Mouse (Mus musculus) regulatory T cell (primary cell): ENCODE results near the gene Vsnl1.

Experiments used
- in situ Hi-C: fragments of 300-600 bp; cut with MboI, MseI; formaldehyde crosslinking; loops from one replicate; pipeline ENCODE4 v1.15.1; 2025; ENCODE audit warnings: high pct_unique_total_duplicates

Vsnl1 gene

DNA sequence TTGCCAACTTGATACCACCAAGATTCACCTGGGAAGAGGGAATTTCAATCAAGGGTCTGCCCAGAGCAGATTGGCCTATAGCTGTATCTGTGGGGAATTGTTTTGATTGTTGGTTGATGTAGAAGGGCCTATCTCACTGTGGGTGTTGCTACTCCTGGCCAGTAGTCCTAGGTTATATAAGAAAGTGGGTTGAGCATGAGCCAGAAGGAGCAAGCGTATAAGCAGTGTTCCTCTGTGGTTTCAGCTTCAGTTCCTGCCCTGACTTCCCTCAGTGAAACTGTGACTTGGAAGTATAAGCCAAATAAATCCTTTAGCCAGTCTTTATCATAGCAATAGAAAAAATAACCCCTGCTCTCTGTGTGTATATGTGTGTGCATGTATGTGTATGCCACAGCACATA lies 51.7 kb downstream of the Vsnl1 start:
- in situ Hi-C loops, result no loop called here

DNA sequence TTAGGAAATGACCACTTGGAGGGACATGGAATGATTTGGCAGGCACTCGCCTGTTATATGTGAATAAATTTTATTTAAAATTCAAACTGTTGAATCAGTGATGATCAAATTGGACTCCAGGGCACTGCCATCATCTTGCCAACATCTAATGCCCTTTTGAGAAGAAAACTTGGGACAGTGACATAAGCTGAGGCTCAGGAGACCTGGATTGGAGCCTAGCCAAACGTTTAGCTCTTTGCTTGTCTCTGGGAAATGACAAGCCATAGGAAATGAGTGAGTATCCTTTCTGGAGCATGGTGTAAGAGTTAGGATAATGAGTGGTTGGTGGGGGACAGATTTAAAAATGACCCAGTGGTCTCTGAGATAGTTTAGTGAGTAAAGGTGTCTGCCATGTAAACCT lies 57.0 kb downstream of the Vsnl1 start:
- in situ Hi-C loops, result no loop called here

DNA sequence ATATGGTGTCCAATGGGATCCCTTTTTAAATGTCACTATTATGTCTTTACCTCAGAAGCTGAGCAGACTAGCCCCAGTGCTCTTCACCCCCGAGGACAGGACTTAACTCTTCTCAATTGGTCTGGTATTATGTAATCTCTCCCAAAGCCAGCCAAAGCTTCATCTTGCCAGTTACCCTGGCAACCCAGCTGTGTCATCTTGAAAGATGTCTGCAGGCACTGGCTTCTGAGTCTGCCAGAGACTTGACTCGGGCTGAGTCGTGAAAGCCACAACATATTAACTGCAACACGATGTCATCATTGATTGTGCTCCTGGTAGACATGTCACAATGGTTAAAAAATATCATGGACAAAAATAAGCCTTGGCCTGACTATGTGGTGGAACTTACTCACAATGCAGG lies 66.4 kb downstream of the Vsnl1 start:
- in situ Hi-C loops, result no loop called here

DNA sequence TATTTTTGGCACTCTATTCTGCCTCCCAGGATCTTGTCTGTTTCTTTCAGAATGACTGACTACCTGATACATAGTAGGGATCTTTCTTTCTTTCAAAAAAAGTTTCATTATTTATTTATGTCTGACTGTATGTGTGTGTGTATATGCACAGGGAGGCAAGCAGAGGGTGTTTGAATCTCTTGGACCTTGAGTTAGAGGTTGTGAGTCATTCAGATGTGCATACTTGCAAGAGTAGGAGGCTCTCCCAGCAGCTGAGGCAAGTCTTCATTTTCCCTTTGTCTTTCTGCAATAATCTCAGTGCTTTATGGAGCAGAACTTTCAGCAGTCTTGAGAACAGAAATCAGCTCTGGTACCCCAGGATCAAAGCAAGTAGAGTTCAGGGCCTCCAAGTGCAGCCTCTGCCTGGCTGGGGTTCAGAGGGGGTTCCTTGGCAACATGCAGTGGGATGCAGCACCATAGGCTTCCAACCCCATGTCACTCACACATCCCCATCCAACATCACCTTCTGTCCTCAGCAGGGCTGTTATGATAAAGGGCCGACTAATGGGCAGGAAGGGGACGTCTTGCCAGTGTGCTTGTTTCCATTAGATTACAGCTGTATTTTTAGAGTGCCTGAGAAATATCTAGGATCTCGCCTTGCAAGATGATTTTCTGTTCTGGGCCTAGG lies 69.2 kb downstream of the Vsnl1 start:
- in situ Hi-C loops, result loop anchor here (10.0 kb wide), 1 partner anchor 1728 kb away; no protein-coding TSS in a partner anchor

DNA sequence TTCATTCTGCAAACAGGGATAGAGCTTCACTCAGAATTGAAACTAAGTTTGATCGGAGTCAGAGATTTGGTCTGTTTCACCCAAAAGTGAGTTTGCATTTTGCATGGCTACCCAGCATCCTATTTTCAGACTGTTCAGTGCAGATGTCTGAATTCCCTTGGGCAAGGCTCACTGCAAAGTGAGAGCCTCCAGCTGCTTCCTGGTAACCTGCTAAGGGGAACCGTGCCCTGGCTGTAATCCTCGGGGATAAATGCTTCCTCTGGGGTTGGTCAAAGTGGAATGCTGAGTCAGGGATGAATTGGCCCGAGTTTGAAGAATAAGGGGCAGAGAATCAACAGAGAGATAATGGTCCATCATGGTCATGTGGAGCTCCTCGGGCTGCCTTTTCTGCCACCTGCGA lies 71.5 kb downstream of the Vsnl1 start:
- in situ Hi-C loops, result loop anchor here (10.0 kb wide), 1 partner anchor 1730 kb away; no protein-coding TSS in a partner anchor

DNA sequence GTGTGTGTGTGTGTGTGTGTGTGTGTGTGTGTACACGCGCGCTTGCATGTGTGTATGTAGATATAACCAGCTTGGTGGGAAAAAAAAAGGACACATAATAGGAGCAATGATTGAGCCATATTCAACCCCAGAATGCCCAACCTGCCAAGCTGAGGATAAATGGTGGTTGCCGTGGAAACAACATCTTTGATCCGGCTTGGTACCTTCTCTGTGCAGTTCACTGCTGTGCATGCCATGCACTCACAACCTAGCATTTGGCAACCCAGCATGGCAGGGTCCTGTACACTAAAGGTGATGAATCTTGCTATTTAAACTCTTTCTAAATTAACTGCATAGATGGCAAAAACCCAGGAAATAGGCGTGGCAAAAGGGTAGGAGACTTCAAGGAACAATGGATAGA lies 74.0 kb downstream of the Vsnl1 start:
- in situ Hi-C loops, result loop anchor here (10.0 kb wide), 1 partner anchor 1732 kb away; no protein-coding TSS in a partner anchor

DNA sequence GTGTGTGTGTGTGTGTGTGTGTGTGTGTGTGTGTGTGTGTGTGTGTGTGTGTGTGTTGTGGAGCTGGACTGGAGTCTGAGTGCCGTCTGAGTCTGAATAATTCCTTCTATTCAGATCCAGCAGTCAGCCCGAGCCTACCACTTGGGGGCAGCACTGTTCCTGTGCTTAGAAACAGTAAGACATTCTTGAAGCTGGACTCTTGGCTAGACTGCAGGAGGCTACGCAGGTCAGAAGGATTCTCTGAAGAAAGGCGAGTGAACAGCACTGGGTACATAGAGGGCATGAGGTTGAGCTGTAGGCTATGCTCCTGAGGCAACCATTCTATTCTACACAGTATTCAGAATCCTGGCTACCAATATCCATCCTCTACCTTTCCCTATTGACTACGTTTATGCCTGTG lies 85.5 kb downstream of the Vsnl1 start:
- in situ Hi-C loops, result loop anchor here (10.0 kb wide), 1 partner anchor 974 kb away; no protein-coding TSS in a partner anchor

DNA sequence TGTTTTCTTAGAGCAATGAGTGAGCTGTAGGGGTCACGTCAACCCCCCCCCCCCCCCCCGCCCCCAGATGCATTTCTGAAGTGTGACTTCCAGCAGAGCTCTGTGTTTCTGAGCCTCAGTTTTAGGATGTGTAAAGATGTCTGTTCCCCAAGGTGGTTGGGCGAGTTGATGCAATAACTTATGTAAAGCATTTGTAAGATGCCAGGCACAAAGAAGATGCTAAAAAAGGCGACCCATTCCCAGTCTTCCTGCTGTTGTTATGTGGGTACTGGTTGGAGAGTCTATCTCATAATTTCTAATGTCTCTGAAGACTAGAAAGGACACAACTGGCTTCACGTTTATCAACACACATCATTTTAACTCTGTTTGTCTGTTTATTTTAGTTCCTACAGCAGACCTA lies 86.5 kb downstream of the Vsnl1 start:
- in situ Hi-C loops, result loop anchor here (10.0 kb wide), 2 partner anchors 795 to 975 kb away; no protein-coding TSS in a partner anchor

DNA sequence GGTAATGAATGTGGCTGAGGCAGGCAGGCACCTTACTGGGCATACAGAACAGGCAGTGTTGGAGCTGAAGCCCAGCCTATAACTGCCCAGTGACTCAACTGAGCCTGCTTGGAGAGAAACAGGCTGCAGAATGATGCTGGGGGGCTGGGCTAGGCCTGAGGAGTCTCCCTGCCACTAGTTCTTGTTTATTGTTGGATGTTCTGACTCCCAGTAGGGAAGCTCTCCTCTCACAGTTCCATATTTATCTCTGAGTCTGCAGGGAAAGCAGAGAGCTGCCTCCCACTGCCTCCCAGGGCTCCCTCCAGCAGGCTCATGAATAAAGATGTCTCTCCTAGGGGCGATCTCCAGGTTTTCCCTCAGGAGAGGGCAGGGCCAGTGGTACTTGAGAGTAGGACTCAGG lies 88.0 kb downstream of the Vsnl1 start:
- in situ Hi-C loops, result loop anchor here (10.0 kb wide), 1 partner anchor 796 kb away; no protein-coding TSS in a partner anchor

DNA sequence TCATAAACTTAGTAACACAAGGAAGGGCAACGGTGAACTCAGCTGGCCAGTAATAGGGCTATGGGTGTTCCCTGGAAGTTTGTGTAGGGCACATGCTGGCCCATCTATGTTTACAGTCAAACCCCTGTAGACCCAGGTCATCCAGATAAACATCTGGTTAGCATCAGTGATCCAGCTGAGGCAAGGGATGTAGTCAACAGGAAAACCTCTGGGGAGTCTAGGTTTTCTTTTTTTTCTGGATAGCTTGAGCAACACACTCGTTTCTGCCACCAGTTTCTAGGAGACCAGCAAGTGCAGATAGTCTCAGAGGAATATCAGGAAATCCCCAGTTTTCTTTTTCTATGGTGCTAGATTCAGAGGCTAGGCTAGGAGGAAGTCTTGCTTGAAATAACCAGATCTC lies 90.5 kb downstream of the Vsnl1 start:
- in situ Hi-C loops, result loop anchor here (10.0 kb wide), 1 partner anchor 799 kb away; no protein-coding TSS in a partner anchor

DNA sequence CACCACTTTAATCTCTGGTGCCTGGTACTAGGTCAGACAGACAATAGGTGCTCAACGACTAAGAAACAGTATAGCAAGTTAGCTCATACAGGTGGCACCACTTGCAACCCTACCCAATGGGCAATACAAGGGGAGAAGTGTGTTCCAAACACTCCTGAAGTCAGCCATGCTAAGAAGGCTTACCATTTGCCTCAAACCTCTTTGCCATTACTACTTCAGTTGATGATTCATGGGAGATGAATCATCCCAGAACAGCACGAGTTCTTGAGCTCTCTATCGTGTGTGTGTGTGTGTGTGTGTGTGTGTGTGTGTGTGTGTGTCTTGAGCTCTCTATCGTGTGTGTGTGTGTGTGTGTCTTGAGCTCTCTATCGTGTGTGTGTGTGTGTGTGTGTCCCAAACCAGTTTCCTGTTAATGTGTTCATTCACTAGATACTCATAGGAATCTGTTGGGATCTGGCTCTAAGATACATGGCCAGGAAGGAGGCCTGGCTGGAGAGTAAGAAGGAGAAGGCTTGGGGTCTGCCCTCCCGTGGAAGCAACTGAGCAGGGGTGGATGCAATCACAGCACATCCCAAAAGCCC lies 94.3 kb downstream of the Vsnl1 start:
- in situ Hi-C loops, result loop anchor here (10.0 kb wide), 1 partner anchor 803 kb away; no protein-coding TSS in a partner anchor

DNA sequence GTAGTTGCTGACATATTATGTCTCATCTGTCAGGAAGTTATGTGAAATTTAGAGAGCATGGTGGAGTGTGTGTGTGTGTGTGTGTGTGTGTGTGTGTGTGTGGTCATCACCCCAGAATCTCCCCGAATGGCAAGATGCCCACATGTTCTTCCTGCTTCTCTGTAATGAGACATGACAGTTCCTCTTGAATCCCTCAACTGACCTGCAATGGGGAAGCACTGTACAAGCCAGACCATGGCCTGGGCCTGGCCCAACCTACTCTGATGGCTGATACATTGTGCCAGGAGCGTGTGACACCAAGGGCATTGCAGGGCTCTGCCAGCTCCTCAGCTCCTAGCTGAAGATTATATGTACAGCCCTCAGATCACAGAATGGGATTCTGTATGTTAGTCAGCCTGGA lies 98.2 kb downstream of the Vsnl1 start:
- in situ Hi-C loops, result loop anchor here (10.0 kb wide), 1 partner anchor 1077 kb away; no protein-coding TSS in a partner anchor

DNA sequence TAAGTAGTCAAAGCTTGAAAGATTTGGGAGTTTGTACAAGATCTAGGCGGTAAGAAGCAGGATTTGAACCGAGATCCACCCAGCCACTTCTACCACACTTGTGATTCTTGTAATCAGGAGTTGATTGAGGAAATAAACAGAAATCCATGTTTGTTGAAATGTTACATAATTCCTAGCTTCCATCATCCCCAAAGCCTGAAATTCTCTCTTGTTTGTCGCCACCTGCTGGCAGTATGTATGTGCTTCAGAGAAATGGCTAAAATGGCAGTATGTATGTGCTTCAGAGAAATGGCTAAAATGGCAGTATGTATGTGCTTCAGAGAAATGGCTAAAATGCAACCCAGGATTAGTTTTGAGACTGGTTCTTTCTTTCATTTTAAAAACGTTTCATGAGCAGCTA lies 99.6 kb downstream of the Vsnl1 start:
- in situ Hi-C loops, result loop anchor here (10.0 kb wide), 1 partner anchor 1078 kb away; no protein-coding TSS in a partner anchor

DNA sequence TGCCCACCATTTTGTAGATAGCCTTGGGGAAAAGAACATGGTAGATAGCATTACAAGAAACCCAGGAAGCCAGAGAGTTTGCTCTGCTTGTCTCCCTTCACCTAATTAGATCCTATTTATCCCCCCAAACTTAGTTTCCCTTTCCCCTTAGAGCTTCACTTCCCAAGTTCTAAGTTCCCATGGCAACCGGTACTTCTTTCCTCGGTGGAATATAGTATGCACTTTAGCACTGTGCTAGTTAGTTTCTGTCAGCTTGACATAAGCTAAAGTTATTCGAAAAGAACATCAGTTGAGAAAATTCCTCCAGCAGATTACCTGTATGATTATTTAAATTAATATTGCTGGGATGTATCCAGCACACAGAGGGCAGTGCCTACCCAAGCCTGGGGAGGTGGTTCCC lies 109.9 kb downstream of the Vsnl1 start:
- in situ Hi-C loops, result no loop called here

DNA sequence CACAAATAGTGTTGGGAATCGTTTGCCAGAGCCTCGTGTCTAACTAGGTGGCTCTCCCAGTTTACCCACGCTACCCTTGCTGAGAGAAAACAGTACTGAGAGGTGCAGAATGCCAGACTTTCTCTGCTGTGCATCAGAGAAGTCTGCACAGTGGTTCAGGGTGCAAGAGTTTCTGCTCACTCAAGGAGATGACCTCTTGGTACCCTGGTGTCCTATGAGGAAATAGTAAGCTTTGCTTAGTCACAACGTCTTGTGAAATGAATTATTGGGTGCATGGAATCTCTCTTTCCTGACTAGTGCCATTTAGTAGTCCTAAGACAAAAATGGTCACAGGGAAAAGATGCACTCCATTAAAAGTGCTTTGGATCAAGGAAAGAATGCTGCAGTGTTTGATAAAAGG lies 111.9 kb downstream of the Vsnl1 start:
- in situ Hi-C loops, result no loop called here

DNA sequence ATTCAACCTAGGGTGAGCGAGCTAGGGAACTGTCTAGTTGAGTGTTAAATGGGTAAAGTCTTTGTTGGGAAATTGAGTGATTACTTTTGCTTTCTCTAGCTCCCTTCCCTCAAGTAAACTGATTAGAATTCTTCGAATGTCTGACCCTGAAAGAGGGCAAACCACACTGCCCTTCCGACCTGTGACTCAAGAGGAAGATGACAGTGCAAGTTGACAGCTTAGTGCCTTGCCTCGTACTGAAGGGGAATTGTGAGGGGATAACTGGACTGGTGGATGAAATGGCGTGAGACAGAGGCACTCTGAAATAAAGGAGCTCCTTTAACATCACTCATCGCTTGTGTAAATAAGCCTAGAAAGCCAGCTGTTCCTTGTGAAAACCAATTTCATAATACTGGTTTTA lies 118.7 kb downstream of the Vsnl1 start:
- in situ Hi-C loops, result no loop called here

DNA sequence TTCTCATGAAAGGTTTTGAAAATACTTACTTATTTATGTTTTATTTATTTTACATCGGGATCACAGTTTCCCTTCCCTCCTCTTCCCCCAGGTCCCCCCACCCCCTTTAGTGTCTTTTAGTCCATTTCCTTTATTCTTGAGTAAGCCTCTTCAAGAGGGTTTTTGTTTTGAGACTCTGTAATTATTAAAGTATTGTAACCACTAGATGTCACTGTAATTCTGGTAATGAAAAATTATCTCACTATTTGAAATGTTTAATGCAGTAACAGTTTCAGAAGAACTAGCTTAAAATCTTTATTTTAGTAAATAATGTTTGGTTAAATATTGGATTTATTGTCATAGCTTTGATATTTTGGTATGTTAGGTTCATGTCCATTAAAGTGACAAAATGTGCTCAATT lies 122.6 kb downstream of the Vsnl1 start:
- in situ Hi-C loops, result no loop called here

DNA sequence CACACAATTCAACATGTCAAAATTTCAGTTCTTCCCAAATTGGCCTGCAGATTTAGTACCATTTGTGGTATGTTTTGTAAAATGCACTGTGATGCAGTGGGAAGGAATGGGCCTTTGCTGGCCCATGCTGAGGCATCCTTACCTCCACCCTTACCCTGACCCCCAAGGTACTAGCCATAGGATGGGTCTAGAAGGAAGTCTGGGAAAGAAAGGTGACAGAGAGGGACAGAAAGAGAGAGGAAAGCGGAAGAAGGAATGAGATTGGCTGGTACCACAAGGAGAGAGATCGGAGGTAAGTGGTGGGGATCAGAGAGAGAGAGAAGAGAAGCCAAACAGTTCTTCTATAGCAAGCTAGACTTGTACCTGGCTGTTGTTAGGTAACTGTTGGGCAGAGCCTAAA lies 125.3 kb downstream of the Vsnl1 start:
- in situ Hi-C loops, result no loop called here

DNA sequence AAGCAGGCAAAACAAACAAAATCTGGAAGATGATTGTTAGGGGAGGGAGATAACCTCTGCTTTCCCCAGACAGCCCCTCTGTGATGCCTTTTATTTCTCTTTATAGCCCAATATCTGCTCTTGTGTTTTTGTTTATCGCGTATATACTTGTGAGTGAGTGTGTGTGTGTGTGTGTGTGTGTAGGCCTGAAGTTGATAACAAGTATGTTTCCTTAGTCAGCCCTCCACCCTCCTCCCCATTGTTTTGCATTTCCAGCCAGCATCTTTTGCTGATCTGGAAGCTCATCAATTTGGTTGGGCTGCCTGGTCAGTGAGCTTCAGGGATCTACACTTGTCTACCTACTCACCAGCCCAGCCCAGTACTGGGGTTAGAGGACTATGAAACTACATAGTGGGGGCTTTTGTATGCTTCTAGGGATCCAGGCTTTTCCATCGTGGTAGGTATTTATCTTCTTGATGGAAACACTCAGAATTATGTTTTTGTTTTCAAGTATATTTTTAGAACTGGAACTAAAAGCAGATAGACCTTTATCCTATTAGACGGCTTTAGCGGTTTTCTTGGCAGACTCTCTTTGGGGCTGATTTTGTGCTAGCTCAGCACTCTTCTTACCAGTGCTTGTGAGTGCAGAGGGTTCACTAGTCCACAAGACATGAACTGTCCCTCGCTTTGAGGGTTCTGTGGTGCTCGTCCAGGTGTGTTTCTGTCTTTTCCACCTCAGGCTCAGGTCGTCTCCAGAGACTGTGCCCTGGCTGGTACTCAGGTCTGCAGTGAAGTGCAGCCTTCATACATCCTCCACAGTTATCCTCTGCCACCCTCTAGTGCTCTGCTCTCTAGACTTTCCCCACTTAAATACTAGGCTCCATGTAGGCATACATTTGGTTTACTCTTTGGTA lies 129.4 kb downstream of the Vsnl1 start:
- in situ Hi-C loops, result no loop called here

DNA sequence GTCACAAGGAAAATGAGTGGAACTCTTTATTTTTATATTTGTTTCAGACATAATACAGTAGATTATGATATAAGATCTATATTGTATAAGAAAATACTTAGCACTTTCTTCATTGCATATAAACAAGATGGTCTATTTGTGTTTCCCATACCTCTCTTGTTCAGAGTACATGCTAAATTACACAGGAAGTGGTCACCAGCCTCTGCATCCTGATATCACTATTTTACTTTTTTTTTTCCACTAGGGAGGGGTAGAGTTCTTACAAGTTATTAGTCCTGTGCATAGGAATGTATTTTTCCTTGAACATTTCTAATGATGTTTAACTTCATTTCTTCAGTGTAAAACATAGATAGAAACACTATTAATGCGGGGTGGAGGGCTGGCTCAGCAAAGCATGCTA lies 135.6 kb downstream of the Vsnl1 start:
- in situ Hi-C loops, result no loop called here

DNA sequence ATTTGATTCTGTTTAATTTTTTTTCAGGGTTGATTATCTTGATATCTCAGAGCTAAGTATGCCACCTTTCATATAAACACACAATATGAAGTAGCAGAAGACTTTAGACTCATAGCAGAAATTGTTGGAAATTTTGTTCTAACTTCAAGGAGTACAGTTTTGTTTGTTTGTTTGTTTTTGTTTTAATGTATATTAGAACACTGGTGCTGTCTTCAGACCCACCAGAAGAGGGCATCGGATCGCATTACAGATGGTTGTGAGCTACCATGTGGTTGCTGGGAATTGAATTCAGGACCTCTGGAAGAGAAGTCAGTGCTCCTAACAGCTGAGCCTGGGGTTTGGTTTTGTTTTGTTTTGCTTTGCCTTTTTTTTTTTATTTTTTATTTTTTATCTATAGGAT lies 150.0 kb downstream of the Vsnl1 start:
- in situ Hi-C loops, result no loop called here

DNA sequence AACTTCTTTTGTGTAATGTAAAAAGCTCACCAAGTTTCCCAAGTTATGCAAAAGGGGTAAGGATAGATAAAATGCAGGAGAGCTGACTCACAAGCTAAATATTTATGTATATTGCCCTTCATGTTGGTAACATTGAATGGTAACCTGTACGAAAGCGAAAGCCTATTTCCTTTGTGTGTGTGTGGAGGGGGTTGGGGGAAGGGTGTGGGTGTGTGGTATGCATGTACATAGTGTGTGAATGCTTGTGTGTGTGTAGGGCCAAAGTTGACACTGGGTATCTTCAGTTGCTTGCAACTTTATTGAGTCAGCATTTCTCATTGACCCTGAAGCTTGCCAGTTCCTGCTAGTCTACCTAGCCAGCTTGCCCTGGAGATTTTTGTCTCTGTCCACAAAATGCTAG lies 154.8 kb downstream of the Vsnl1 start:
- in situ Hi-C loops, result no loop called here
